Mouse (Mus musculus) ES-E14 (cell line): ENCODE data around the gene Tmem151a. TPM values are rescaled to one million over a fixed set of nuclear protein-coding genes. Genes with fewer than 3 reads are reported as not detected.

Experiments
- DNase-seq: peaks from one replicate; pipeline ENCODE4 v3.0.0-alpha.2; 2013; ENCODE audit warnings: low read depth, low spot score
- H3K27ac ChIP-seq: 2 replicates; pipeline ENCODE4 v1.5.1; 2012; ENCODE audit warnings: low read depth, mild to moderate bottlenecking, low read length, moderate library complexity, mixed read lengths; ENCODE audit not compliant: poor library complexity, insufficient read depth, severe bottlenecking
- H3K36me3 ChIP-seq: 2 replicates; pipeline ENCODE4 v1.6.1; 2012; ENCODE audit warnings: mild to moderate bottlenecking, low read length, moderate library complexity, mixed read lengths; ENCODE audit not compliant: control insufficient read depth, poor library complexity, insufficient read depth, severe bottlenecking
- H3K4me1 ChIP-seq, 2 experiments: fragments of 150-350 bp in 1 of 2; sonication (generic) in 1 of 2; 2 replicates each; pipeline ENCODE4 v1.6.1; 2012; ENCODE audit warnings: low read length in 2 of 2, mild to moderate bottlenecking in 1 of 2, mixed read lengths in 1 of 2; ENCODE audit not compliant: control insufficient read depth in 2 of 2, insufficient read depth in 2 of 2, poor library complexity in 1 of 2
- H3K4me3 ChIP-seq, 2 experiments: fragments of 150-350 bp in 1 of 2; sonication (generic) in 1 of 2; 2 replicates each; pipeline ENCODE4 v1.5.1; 2012; ENCODE audit warnings: low read length in 2 of 2, low read depth in 1 of 2, mild to moderate bottlenecking in 1 of 2, mixed read lengths in 1 of 2; ENCODE audit not compliant: insufficient read depth in 1 of 2, poor library complexity in 1 of 2, severe bottlenecking in 1 of 2
- H3K9ac ChIP-seq: 2 replicates; pipeline ENCODE4 v1.6.1; 2012; ENCODE audit warnings: low read depth, mild to moderate bottlenecking, low read length, mixed read lengths; ENCODE audit not compliant: poor library complexity, insufficient read depth, severe bottlenecking
- H3K9me3 ChIP-seq: fragments of 150-350 bp; sonication (generic); 2 replicates; pipeline ENCODE4 v1.6.1; 2012; ENCODE audit warnings: low read depth, mild to moderate bottlenecking, low read length; ENCODE audit not compliant: control insufficient read depth, insufficient read depth
- CHD2 ChIP-seq: IDR thresholded peaks from 2 replicates; pipeline ENCODE4 v1.6.1; 2014; ENCODE audit warnings: mild to moderate bottlenecking, low read depth, low read length, inconsistent platforms
- HCFC1 ChIP-seq: IDR thresholded peaks from 2 replicates; pipeline ENCODE4 v1.6.1; 2012; ENCODE audit warnings: low read length, inconsistent platforms, borderline replicate concordance; ENCODE audit not compliant: insufficient read depth
- MAFK ChIP-seq: IDR thresholded peaks from 2 replicates; pipeline ENCODE4 v1.6.1; 2014; ENCODE audit warnings: mild to moderate bottlenecking, low read depth, low read length, inconsistent platforms; ENCODE audit not compliant: insufficient read depth
- ZC3H11A ChIP-seq: IDR thresholded peaks from 2 replicates; pipeline ENCODE4 v1.6.1; 2012; ENCODE audit warnings: low read depth, mild to moderate bottlenecking, inconsistent platforms, low read length, borderline replicate concordance
- ZNF384 ChIP-seq: IDR thresholded peaks from 2 replicates; pipeline ENCODE4 v1.6.1; 2012; ENCODE audit warnings: low read depth, low read length, inconsistent platforms
- in situ Hi-C, 2 experiments: fragments of 600-800 bp; cut with MboI; formaldehyde crosslinking; loops; one replicate each; pipeline ENCODE4 v1.15.1; 2025; ENCODE audit warnings: low sequenced_read_pairs in 2 of 2, inconsistent platforms in 1 of 2; ENCODE audit not compliant: unreplicated experiment in 2 of 2
- total RNA-seq: library from RNA; depleted of rRNA; stranded (reverse); fragments of 300-350 nt; gene quantifications from 2 replicates; pipeline ENCODE4 v1.2.3, GENCODE M21; 2012; rRNA removed

The Tmem151a gene
- total RNA-seq: 0.89 and 2.3 TPM in 2 replicates

- Histone ChIP-seq H3K27ac (no peak within 1 kb of the TSS), H3K9ac (peak within 1 kb of the TSS; percentile 74), H3K9me3 (no peaks in the 10 kb centered on the region), H3K4me3 (peak within 1 kb of the TSS; percentile 76 to 85), H3K36me3 (peaks cover 2% of the 10 kb centered on the region; the same call in 1 of the 2 replicates), H3K4me1 (peaks cover 2 to 20% of the 10 kb centered on the region in 2 experiments; a peak in 3 of 4 replicates)
- in situ Hi-C loops: no loop called here
- DNase-seq: no peak
- no peak for TF ChIP-seq HCFC1
These were observed at the start of gene Tmem151a for GRCm38 (mm10) chr19:5085145-5085863. Gene Tmem151a (minus strand): TSS chr19:5085531.

DNA sequence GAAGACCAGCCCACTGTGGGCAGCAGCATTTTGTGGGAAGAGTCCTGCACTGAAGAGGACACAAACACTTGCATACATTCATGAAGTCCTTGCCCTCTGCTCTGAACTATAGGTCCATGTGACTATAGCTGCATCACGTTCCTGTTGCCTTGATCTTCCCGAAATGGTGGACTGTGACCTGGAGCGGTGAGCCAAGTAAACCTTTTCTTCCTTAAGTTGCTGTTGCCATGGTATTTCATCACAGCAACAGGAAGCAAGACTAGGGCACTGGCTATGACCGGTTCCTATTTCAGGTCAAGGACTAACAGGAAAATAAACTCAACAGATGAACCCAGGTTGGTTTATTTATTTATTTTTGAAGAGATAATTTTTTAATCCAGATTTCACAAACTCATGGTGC, 45.9 kb upstream of the Tmem151a start:
- in situ Hi-C loops: no loop called here
- Histone ChIP-seq H3K4me1 (no peaks in the 10 kb centered on the region), H3K4me3 (no peak overlapping the region), H3K9ac (no peak overlapping the region), H3K36me3 (no peaks in the 10 kb centered on the region; the same call in 1 of the 2 replicates), H3K9me3 (no peaks in the 10 kb centered on the region), H3K27ac (no peak overlapping the region)
- TF ChIP-seq HCFC1 (no peak), CHD2 (no peak), ZNF384 (no peak), MAFK (no peak), ZC3H11A (no peak)
- no peak for DNase-seq

DNA sequence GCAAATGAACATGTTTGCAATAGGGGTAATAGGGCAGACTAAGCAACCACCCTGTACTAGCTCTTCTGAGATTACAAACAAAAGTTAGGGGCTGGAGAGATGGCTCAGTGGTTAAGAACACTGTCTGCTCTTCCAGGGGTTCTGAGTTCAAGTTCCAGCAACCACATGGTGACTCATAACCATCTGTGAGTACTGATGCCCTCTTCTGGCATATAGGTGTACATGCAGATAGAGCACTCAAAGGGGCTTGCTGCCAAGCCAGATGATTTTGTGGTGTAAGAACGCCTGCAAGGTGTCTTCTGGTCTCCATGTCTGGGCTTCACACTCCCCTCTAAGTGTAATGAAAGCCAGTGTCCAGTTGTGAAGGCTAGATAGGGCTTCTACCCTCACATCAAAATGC, 44.4 kb upstream of the Tmem151a start:
- Histone ChIP-seq H3K4me3 (no peak overlapping the region), H3K36me3 (no peaks in the 10 kb centered on the region; the same call in 1 of the 2 replicates), H3K9ac (no peak overlapping the region), H3K4me1 (no peaks in the 10 kb centered on the region), H3K9me3 (no peaks in the 10 kb centered on the region), H3K27ac (no peak overlapping the region)
- in situ Hi-C loops: no loop called here
- no peak for DNase-seq
- TF ChIP-seq ZC3H11A: no peak
- TF ChIP-seq ZNF384: no peak
- TF ChIP-seq HCFC1: no peak
- TF ChIP-seq CHD2: no peak
- no peak for TF ChIP-seq MAFK

DNA sequence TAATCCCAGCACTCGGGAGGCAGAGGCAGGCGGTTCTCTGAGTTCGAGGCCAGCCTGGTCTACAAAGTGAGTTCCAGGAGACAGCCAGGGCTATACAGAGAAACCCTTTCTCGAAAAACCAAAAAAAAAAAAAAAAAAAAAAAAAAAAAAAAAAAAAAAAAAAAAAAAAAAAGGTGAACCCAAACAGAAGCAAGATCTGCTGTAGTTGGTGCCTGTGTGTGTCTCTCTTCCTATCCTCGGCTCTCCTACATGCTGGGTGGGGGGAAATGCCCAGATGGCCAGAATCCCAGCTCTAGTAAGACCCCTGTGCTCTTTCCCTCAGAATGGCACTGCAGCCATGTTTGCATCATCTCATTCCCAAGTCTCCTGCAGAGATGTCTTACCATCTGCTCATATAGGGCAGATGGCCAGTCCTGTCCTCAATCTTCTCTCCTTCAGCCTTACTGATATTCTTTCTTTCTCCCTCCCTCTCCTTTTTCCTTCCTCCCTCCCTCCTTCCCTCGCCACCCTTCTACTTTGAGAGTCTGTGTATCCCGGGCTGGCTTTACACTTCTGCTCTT, 38.8 kb upstream of the Tmem151a start:
- H3K27ac ChIP-seq: no peak overlapping the region
- no peaks in the 10 kb centered on the region for H3K36me3 ChIP-seq
- TF ChIP-seq ZC3H11A (no peak), HCFC1 (no peak), ZNF384 (peak; percentile 89), CHD2 (no peak), MAFK (no peak)
- H3K9ac ChIP-seq: no peak overlapping the region
- in situ Hi-C loops: no loop called here
- H3K9me3 ChIP-seq: no peaks in the 10 kb centered on the region
- no peak overlapping the region for H3K4me3 ChIP-seq
- no peaks in the 10 kb centered on the region for H3K4me1 ChIP-seq
- DNase-seq: no peak

DNA sequence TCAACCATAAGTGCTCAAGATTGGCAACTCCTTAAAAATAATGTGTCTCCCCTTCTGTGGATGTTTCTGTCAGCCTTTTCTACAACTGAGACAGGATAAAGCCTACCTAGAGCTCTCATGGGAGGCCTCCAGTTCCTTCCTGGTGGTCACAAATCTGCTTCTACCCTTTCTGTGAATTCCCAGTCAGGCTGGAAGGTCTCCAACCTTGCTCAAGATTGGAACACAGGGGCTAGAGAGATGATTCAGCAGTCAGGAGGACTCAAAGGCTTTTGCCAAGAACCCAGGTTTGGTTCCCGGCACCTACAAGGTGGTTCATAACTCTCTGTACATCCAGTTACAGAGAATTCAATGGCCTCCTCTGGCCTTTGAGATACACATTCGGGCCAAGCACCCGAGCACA, 37.9 kb upstream of the Tmem151a start:
- no peaks in the 10 kb centered on the region for H3K4me1 ChIP-seq
- H3K27ac ChIP-seq: no peak overlapping the region
- no peak overlapping the region for H3K9ac ChIP-seq
- H3K4me3 ChIP-seq: no peak overlapping the region
- no peak for DNase-seq
- TF ChIP-seq ZC3H11A: no peak
- no peak for TF ChIP-seq MAFK
- no peak for TF ChIP-seq CHD2
- TF ChIP-seq HCFC1: no peak
- H3K9me3 ChIP-seq: no peaks in the 10 kb centered on the region
- H3K36me3 ChIP-seq: no peaks in the 10 kb centered on the region
- in situ Hi-C loops: no loop called here
